Mouse (Mus musculus): ENCODE results near the gene Casc4.
"Not testable (repeated sequence)": the region's sequence is repeated elsewhere in the genome, so short reads cannot be mapped to it uniquely, and the experiment has no call there.

Gene Casc4

DNA sequence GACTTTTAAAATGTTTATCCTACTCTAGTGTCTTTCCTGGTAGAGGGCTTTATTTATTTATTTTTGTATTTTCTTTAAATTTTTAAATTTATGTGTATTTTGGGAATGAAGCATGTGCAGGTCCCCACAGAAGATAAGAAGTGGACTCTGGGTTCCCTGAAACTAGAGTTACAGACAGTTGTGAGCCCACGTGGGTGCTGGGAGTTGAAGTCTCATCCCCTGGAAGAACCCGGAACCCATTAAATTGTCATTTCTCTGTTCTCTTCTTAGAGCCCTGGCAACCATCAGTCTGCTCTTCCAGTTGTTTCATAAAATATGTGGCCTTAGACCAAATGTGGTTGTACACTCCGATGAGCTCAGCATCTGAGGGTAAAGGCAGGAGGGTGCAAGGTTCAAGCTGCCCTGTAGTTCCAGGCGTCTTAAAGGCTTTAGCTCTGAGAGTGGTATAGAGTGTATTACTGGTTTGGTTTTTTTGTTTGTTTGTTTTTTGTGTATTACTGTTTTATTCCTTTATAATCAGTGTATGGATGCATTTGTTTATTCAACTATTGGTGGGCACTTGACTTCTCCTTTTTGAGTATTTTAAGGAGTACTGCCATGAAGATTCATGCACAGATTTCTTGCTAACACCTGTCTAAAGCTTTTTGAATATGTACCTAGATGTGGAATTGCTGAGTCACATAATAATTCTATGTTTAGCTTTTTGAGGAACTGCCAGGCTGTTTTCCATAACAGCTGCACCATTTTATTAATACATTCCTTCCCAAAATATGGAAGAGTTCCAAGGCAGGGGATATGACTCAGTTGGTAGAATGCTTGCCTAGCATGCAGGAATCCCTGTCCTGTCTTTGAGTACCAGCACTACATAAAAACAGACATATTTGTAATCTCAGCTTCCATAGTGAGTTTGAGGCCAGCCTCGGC is 49.5 kb downstream of the Casc4 start:
- DNase-seq (ENCODE audit: low read depth, low spot score): no peak

DNA sequence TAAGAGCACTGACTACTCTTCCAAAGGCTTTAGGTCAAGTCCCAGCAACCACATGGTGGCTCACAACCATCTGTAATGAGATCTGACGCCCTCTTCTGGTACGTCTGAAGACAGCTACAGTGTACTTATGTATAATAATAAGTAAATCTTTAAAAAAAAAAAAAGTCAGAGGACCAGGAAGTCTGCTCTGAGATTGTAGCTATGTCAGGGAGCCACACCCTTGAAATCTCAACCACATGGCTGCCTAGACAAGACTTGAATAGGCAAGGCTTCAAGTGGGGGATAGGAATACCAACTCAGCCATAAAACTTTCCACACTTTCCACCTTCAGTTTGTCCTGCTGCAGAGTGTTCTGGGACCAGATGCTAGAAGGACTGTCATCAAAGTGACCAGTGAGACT is 70.9 kb downstream of the Casc4 start:
- not testable (repeated sequence) for DNase-seq (ENCODE audit: low read depth, low spot score)

DNA sequence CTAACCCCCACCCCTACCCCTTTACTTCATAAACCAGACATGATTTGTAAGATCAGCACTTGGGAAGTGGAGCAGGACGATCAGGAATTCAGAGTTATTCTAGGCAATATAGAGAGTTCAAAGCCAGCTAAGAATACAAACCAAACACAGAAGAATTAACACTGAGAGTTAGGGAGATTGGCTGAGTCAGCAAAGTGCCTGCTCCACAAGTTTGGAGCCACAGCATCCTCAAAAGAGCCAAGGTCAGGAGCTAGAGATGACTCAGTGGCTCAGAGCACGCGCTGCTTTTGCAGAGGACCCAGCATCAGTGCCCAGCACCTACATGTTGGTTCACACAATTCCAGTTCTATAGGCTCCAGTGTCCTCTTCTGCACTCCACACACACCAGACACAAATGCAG is 76.6 kb downstream of the Casc4 start:
- no peak for DNase-seq (ENCODE audit: low read depth, low spot score)

DNA sequence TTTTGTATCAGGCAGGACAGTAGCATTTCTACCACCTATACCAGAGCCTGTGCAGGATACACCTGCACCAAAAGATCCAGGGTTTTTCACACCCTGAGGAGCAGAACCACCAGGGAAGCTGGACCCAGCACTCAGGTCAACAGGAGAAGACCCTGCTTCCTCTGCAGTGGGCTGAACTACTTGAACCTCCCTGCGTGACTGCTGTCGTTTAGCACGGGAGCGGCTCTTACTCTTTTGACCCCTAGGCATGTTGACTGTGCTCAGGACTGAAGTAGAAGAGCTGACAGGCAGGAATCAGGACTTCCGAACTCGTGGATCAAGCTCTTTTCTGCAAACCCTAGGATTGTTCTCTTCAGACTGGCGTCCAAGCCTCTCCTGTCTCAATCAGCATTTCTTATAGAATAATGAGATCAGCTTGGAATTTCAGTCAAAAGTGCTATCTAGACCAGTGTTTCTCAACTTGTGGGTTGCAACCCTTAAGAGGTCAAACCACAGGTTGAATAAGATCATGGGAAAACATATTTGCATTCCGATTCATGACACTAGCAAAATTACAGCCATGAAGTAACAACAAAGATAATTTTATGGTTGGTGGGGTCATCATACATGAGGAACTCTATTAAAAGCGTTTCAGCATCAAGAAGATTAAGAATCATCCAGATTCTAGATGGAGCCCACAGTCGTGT is 88.3 kb downstream of the Casc4 start:
- DNase-seq (ENCODE audit: low read depth, low spot score): no peak

DNA sequence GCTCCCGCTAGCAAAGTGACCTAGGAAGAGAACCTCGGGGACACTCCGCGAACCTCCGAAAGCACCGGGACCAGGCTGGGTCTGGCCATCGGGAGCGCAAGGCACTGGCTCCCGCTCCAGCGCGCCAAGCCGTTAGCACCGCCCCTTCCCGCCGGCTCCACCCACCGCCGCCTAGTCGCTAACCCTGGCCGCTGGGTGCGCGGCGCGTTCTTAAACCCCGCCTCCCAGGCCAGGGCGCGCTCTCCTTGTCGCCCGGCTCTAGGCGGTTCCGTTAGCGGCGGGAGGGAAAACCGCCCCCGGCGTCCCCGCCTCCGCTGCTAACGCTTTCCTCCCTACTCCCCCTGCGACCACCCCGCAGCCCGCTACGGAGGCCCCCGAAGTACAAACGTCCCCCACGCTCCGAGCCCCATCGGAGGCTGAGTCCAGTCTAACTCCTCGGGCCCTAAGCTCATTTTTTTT is 89.0 kb downstream of the Casc4 start, which contains the start of the genes Ctdspl2 and Mageb3:
TSS of gene Ctdspl2 (plus strand) at position 237 of the 459 bp plus-strand sequence.
TSS of gene Mageb3 (minus strand) at position 328 of the 459 bp plus-strand sequence.
- peak; percentile 92 for DNase-seq (ENCODE audit: low read depth, low spot score)

DNA sequence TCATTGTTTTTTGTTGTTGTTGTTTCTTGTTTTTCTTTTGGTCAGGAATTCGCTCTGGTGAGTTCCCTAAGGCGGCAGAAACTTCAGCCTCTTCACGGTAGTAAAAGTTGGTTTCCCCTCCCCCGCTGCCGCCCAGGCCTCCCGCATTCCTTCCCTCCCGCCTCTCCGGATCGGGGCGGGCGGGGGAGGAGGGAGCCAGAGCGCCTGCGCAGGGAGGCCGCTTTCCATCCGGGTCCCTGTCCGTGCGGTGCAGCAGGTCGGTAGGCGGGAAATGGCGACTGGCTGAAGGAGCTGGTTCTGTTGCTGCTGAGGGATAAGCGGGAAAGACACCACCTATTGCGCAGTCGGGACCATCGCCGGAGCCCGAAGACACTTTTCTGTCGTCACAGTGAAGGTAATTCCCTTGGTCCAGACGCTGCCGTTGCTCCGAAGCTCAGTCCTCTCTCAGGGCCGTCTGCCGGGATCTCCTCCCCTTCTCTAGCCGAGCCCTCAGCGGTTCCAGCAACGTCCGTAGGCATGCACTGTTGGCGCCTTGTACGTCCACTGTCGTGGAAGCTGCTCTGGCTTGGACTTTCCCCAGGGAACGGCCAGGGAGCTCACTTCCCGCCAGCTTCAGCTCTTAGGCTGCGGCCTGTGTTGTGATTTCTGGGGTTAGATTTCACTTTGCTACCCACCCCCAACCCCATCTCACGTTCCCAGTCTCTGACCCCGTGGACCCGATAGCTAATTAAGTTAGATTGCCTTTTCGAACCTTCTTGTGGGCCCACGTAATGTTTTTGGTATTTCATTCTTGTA is 89.7 kb downstream of the Casc4 start:
- peak; percentile 91 for DNase-seq (ENCODE audit: low read depth, low spot score)

DNA sequence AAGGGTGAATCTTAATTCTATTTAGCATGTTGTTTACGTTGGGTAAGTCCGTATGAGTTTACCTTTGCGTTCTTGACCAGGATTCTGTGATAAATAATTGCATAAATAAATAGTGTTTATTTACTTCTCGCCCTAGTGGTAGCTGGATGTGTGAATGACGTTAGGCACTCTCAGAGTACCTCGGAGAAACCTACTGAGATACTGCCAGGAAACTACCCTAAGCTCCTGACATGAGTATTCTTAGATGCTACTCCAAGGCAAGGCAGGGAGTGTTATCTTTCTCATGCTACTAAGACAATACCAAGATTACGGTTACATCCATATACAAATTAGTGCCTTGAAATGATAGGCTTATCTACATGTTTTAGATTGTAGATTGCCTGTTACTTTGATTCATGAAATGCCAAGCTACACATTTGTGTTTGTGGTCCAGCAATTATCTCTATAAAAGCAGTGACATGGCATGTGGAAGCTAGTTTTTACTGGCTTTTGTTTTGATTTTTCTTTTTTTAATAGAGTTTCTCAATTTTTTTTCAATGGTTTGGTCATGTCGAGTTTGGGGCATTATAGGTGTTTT is 90.5 kb downstream of the Casc4 start:
- DNase-seq (ENCODE audit: low read depth, low spot score): no peak
